Mouse (Mus musculus) skeletal muscle tissue, adult 2 months (tissue): ENCODE measurements around the gene D17Wsu92e.

Experiments
- DNase-seq: peaks from one replicate; pipeline ENCODE4 v3.0.0-alpha.2; 2012; ENCODE audit warnings: low read depth, low spot score

D17Wsu92e gene

DNA sequence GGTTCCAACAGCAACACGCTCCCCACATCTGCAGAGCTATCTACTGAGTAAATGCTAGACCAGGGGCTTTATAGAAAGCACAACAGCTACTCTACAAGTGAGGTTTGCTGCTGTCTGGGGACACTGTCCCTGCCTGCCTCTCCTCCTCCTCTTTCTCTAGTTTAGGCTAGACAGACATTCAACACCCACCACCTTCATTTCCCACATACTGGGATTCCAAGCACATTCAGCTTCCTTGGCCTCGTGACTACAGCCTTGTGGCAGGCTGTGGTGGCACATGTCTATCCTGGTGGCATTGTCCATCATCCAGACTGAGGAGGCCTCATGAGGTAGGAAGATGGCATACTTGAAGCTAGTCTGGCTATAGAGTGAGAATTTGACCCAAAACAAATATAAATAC, 29.5 kb downstream of the D17Wsu92e start:
- no peak for DNase-seq

DNA sequence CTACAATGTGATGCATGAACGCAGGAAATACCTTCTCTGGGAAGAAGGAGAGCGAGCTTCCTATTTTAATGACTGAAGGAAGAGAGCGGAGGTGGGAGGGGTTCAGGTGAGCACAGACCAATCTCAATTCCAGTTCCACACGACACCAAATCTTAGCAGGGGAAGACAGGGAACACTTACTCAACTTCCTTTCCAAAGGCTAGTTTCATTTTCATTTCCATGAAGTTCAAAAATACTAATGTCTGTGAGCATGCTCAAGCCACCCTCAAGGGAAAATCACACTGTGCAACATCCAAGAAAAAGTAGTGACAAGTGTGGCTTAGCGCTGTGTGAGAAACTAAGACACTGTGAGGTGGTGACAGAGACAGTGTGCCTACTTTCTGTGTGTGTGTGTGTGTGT, 30.4 kb downstream of the D17Wsu92e start:
- DNase-seq: no peak

- no peak for DNase-seq
Observed at GRCm38 (mm10) chr17:27788456-27789172, 31.8 kb downstream of the D17Wsu92e start.

DNA sequence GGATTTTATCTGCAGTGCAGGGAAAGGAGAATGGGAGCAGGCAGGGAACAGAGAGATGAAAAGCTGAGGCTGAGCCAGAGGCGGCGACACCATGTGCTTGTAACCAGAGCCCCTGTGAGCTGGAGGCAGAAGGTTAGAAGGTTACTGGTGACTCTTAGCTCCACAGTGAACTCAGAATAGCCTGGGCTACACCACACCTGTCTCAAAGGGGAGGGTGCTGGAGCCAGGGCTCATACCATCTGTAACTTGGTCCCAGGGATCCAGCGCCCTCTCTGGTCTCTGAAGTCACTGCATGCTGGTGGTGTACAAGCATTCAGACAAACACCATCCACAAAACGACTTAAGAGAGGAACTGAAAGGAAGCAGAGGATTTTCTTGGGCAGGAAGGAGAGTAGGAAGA, 36.9 kb downstream of the D17Wsu92e start:
- peak; percentile 61 for DNase-seq

DNA sequence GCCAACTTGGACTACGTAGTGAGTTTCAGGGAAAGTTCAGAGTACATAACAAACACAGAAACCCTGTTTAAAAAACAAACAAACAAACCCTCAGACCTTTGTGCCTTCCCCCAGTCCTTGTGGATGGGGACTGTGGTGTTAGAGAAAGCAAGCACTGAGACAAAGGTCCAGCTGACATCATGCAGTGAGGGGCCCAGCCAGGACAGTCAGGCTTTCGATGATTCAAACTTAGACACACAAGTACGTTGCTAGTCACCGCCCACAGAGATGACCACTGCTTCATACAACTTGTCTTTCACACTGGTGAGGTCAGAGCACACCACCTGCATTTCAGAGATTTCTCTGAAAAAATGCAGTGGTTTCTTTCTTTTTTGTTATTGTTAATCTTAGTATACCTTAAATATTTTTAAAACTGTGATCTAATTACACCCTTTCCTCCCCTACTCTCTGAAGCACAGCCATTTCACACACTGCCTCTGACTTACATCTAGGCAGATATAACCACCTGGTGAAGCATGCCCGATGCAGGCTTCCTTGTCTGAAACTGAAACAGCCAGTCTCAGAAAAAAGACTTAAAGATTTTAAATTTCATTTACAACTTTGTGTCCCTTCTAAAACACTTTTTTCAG, 39.3 kb downstream of the D17Wsu92e start:
- no peak for DNase-seq

- DNase-seq: no peak
Observed at GRCm38 (mm10) chr17:27779755-27780154, 40.7 kb downstream of the D17Wsu92e start.

- no peak for DNase-seq
Observed at GRCm38 (mm10) chr17:27778671-27779355, 41.6 kb downstream of the D17Wsu92e start.

- DNase-seq: no peak
Observed at GRCm38 (mm10) chr17:27777823-27778222, 42.6 kb downstream of the D17Wsu92e start.

DNA sequence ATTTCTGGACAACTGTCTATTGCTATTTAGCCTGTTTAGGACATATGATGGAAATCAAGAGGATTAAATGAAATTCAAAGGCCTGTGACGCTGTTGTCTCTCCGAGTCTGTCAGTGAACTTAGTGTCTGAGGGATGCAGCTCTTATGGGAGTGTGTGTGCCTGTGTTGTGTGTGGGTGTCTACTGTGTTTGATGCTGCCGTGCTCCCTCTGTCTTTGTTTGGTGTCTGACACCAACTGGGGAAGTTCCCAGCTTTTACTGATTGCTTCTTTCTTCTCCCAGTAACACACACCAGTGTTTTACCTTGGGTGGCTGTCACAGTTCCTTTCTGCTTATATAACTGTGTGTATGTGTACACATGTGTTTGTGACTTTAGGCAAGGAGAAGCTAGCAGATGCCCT, 46.2 kb downstream of the D17Wsu92e start:
- DNase-seq: no peak

GRCm38 (mm10) chr17:27771616-27772015, 48.8 kb downstream of the D17Wsu92e start:
- DNase-seq: no peak

DNA sequence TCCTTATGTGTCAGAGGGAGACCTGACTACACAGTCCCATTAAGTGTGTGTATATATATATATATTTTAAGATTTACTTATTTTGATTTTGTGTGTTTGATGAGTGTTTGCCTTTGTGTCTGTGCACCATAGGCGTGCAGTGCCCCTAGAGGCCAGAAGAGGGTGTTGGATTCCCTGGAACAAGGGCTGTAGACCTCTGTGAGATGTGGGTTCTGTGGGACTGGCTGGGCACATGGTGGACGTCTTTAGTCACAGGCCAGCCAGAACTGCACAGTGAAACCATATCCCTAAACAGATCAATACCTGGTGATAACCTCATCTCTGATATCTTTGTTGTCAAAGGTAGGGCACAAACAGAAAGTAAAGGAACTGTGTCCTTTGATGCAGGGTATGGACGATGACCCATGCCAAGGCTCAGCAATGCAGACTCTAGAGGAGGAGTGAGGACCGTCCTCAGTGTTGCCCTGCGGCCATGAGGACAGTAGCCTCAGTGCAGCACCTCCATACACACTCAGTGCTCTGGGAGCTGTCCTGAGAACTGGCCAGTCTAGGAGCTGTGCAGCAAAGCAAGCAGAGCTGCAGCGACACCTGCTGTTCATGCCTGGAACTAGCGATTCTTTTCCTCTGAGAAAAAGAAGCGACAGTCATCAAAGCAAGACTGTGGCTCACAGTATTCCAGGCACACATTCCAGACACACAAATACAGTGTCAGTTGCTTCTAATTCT, 51.5 kb downstream of the D17Wsu92e start:
- DNase-seq: peak; percentile 30

DNA sequence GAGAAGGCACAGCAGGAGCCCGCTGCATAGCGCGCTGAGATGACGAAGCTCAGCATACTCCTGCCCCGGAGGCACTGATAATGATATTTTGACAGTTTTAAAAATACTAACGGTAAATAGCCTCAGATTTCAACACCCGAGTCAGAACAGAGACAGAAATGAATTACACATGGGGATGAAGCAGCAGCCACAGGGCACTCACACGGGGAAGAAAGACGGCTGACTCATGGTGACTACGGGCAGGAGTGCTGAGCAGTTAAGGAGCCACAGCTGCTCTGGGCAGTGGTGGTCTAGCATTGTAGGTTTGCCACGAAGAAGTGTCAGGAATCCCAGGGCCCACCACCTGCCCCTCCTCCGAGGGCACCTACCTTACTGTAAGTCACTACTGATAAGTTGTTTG, 52.9 kb downstream of the D17Wsu92e start:
- no peak for DNase-seq

GRCm38 (mm10) chr17:27767120-27767519, 53.3 kb downstream of the D17Wsu92e start:
- DNase-seq: no peak

DNA sequence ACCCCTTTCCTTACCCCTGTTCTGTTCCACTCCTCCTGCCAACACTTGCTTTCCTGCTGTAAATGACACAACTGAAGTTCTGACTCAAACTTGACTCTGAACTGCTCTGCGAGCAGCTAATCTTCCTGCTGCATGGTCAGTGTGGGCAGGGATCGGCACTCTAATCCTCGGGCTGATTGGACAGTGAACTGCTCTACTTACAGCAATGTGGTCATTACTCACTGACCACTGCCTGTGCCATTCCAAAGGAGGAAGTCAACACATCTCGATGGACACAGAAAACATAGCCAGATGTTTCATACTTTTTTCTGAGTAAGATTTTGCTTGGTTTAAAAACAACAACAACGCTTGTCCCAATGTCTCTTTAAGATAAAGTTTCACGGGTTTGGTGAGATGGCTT, 55.4 kb downstream of the D17Wsu92e start:
- no peak for DNase-seq

DNA sequence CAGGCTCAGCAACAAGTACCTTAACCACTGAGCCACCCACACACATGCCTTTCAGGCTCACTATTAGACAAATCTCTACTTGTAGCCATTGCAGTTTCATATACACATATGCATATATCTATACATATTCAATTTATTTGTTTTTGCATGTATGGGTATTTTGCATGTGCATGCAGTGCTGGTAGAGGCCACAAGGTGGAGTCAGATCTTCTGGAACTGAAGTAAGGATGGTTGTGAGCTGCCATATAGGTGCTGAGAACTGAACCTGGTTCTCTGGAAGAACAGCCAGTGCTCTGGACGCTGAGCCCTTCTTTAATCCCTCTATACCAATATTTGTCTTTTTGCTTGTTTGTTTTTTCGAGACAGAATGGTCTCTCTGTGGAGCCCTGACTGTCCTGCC, 56.0 kb downstream of the D17Wsu92e start:
- no peak for DNase-seq

DNA sequence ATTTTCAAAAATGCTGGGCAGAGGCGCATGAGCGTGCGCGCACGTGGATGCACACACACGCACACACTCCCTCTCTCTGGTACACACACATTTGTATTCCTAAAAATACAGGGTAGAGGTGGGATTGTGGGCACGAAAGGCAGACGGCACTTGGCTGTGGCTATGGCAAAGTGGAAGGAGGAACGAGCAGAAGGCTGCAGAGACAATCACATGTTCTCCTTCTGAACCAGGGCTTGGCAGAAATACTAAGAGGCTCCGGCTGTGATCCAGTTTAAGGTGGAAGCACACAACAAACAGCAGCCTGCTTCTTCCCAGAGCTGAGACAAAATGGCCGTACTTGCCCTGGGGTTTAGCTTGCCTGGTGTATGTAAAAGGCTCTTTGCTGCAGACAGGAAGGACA, 57.6 kb downstream of the D17Wsu92e start:
- DNase-seq: no peak

DNA sequence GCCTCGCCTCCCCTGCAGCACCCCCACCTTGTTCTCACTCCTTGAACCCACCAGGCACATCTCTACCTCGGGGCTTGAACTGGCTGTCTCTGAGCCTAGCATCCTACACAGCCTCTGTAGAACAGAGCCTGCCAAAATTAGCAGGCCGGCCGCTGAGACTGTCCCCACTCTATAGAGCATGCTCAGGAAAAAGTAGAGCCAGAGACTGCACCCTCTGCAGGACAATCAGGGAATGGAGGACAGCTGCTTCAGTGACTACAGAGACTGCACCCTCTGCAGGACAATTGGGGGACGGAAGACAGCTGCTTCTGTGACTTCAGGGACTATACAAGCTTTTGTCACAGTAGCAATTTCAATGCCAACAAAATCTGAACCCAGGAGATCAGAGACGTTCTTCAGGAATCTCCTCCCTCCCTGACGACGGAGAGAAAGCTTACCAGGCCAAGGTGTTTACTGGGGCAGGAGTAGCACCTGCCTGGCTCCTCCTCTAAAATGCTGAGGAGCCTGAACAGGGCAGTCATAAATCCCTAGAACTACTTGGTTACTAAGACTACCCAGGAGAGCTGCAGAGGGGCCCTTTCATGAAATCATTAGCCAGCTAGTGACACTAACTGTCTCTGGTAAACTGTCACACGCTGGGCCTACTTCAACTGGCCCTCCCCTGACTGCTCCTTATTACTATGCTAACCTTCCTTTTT, 58.7 kb downstream of the D17Wsu92e start:
- DNase-seq: peak; percentile 59

GRCm38 (mm10) chr17:27760169-27760568, 60.3 kb downstream of the D17Wsu92e start:
- DNase-seq: no peak

DNA sequence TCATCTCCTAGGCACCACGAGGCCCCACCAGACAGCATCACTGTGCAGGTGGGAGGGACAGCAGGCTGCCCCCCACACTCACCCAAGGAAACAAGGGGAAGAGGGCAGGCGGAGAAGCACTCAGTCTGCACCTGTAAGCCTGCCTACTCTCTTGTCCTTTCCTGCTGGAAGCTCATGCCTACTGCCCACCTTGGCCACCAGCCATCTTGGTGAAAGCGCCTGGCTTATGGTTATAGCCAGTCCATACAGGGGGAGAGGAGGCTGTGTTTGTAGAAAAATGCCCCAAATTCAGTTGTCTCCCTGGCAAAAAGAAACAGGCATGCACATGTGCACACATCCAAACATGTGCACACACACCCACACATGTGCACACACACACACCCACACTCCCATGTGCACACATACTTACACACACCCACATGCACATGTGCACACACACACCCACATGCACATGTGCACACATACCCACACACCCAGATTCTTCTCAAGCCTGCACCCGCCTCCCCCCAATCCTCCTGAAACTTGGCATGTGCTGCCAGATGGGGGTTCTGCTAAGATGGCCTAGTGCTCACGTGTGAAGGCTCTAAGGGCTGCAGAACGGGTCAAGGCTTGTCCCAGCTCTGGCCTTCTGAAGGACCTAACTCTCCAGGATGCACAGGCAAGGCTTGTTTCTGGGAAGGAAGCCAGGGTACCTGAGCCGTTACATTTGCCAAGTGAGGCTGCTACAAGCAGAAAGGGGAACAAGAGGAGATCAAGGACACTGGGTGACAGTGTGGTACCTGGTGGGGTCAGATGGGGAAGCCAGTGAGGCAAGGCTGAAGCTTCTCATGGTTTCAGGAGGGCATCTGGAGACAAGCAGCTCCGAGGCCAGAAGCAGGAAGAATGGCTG, 68.9 kb downstream of the D17Wsu92e start:
- no peak for DNase-seq

GRCm38 (mm10) chr17:27750451-27750942, 70.0 kb downstream of the D17Wsu92e start:
- DNase-seq: no peak
